Mouse (Mus musculus) gastrocnemius, postnatal 14 days (tissue): ENCODE data around the gene Tmem171. TPM values are rescaled to one million over a fixed set of nuclear protein-coding genes. Genes with fewer than 3 reads are reported as not detected.

Experiments used
- DNase-seq: peaks from one replicate; pipeline ENCODE4 v3.0.0; 2021; ENCODE audit warnings: mixed read lengths
- intact Hi-C: fragments of 180-260 bp; cut with DNase I; formaldehyde crosslinking; loops from one replicate; pipeline ENCODE4 v1.15.1; 2025; ENCODE audit warnings: low total_unique reads
- long read RNA-seq, 2 experiments: library from polyadenylated mRNA; stranded (forward); transcript quantifications; one replicate each; pipeline ENCODE4 v2.0.0; 2021
- total RNA-seq, 2 experiments: library from RNA; stranded (reverse); gene quantifications; 2 replicates each; pipeline ENCODE4 v1.2.3; 2021

The Tmem171 gene
- under 1 TPM; 0.41 to 0.58 TPM for total RNA-seq
- long read RNA-seq, experiment 1, result 0 reads
- long read RNA-seq, experiment 2, result 0 reads

- intact Hi-C loops, result no loop called here
- no peak for DNase-seq
Measured at GRCm38 (mm10) chr13:98694773-98695314, at the start of gene Tmem171. TSS of gene Tmem171 (minus strand) at chr13:98694834.

- intact Hi-C loops, result no loop called here
- DNase-seq, result no peak
Measured at GRCm38 (mm10) chr13:98743829-98744228, 49.2 kb upstream of the Tmem171 start.

- intact Hi-C loops, result no loop called here
- DNase-seq, result no peak
Measured at GRCm38 (mm10) chr13:98743214-98743613, 48.6 kb upstream of the Tmem171 start.

GRCm38 (mm10) chr13:98738213-98738612, 43.6 kb upstream of the Tmem171 start:
- no peak for DNase-seq
- intact Hi-C loops, result no loop called here

- intact Hi-C loops, result no loop called here
- DNase-seq, result no peak
Measured at GRCm38 (mm10) chr13:98733292-98733691, 38.7 kb upstream of the Tmem171 start.

- intact Hi-C loops, result no loop called here
- DNase-seq, result no peak
Measured at GRCm38 (mm10) chr13:98729271-98730062, 34.8 kb upstream of the Tmem171 start.

- intact Hi-C loops, result no loop called here
- DNase-seq, result no peak
Measured at GRCm38 (mm10) chr13:98726494-98726893, 31.9 kb upstream of the Tmem171 start.

GRCm38 (mm10) chr13:98723430-98723829, 28.8 kb upstream of the Tmem171 start:
- intact Hi-C loops, result no loop called here
- no peak for DNase-seq

GRCm38 (mm10) chr13:98722296-98722695, 27.7 kb upstream of the Tmem171 start:
- DNase-seq, result no peak
- intact Hi-C loops, result no loop called here

- DNase-seq, result no peak
- intact Hi-C loops, result no loop called here
Measured at GRCm38 (mm10) chr13:98716176-98716575, 21.5 kb upstream of the Tmem171 start.

GRCm38 (mm10) chr13:98715443-98715990, 20.9 kb upstream of the Tmem171 start:
- no peak for DNase-seq
- intact Hi-C loops, result no loop called here

GRCm38 (mm10) chr13:98710655-98711054, 16.0 kb upstream of the Tmem171 start:
- no peak for DNase-seq
- intact Hi-C loops, result no loop called here

GRCm38 (mm10) chr13:98710236-98710635, 15.6 kb upstream of the Tmem171 start:
- intact Hi-C loops, result no loop called here
- no peak for DNase-seq

GRCm38 (mm10) chr13:98705501-98705900, 10.9 kb upstream of the Tmem171 start:
- intact Hi-C loops, result no loop called here
- DNase-seq, result no peak

- no peak for DNase-seq
- intact Hi-C loops, result no loop called here
Measured at GRCm38 (mm10) chr13:98703786-98704185, 9.2 kb upstream of the Tmem171 start.

- no peak for DNase-seq
- intact Hi-C loops, result no loop called here
Measured at GRCm38 (mm10) chr13:98702361-98702760, 7.7 kb upstream of the Tmem171 start.

GRCm38 (mm10) chr13:98701309-98701675, 6.7 kb upstream of the Tmem171 start:
- intact Hi-C loops, result no loop called here
- DNase-seq, result no peak

GRCm38 (mm10) chr13:98700661-98701308, 6.2 kb upstream of the Tmem171 start:
- DNase-seq, result no peak
- intact Hi-C loops, result no loop called here

GRCm38 (mm10) chr13:98699982-98700540, 5.4 kb upstream of the Tmem171 start:
- intact Hi-C loops, result no loop called here
- no peak for DNase-seq

- intact Hi-C loops, result no loop called here
- no peak for DNase-seq
Measured at GRCm38 (mm10) chr13:98699051-98699744, 4.6 kb upstream of the Tmem171 start.
